In genomic region chrX:48754710-48755283, GRCm38 (mm10) we compare ENCODE assay signal across 21 mouse cellular contexts.
"Had no signal": no experiment of that assay in that cellular context is flagged by ENCODE, and none has a peak within 500 bp of the region (broad histone marks: within the 10 kb centered on the region; RNA-seq: fewer than 3 reads in every experiment).

No protein-coding gene starts in this region.

- H3K9ac ChIP-seq: kidney, embryonic 15.5 days; liver, embryonic 13.5 days; midbrain, embryonic 13.5 days; neural tube, embryonic 13.5 days had no signal

- H3K4me1 ChIP-seq: kidney, embryonic 15.5 days; liver, embryonic 13.5 days; megakaryocyte, embryonic 14.5 days; midbrain, embryonic 10.5 days; midbrain, embryonic 13.5 days; neural tube, embryonic 13.5 days had no signal

- H3K36me3 ChIP-seq: kidney, embryonic 15.5 days; liver, embryonic 13.5 days; midbrain, embryonic 10.5 days; midbrain, embryonic 13.5 days; neural tube, embryonic 13.5 days had no signal

- H3K4me2 ChIP-seq: kidney, embryonic 15.5 days; liver, embryonic 13.5 days; midbrain, embryonic 13.5 days; neural tube, embryonic 13.5 days had no signal

- H3K4me3 ChIP-seq: kidney, embryonic 15.5 days; left cerebral cortex, adult 2 months; liver, embryonic 13.5 days; megakaryocyte, embryonic 14.5 days; midbrain, embryonic 10.5 days; midbrain, embryonic 13.5 days; myocyte; neural tube, embryonic 13.5 days had no signal

- H3K27me3 ChIP-seq: kidney, embryonic 15.5 days; liver, embryonic 13.5 days; megakaryocyte, embryonic 14.5 days; midbrain, embryonic 13.5 days; neural tube, embryonic 13.5 days had no signal

- H3K9me3 ChIP-seq: kidney, embryonic 15.5 days; liver, embryonic 13.5 days; megakaryocyte, embryonic 14.5 days; midbrain, embryonic 10.5 days; midbrain, embryonic 13.5 days; neural tube, embryonic 13.5 days had no signal

- H3K27ac ChIP-seq: kidney, embryonic 15.5 days; left cerebral cortex, adult 2 months; liver, embryonic 13.5 days; midbrain, embryonic 10.5 days; midbrain, embryonic 13.5 days; neural tube, embryonic 13.5 days had no signal

- ATAC-seq: midbrain, embryonic 13.5 days; midbrain, embryonic 16.5 days had no signal

- DNase-seq: kidney, adult 8-10 months; kidney, postnatal 14 days; kidney, postnatal 4 days; layer of hippocampus, postnatal 36 days; liver, embryonic 13.5 days; lung, adult 2 months; lung, postnatal 14 days; lung, postnatal 4 days; retina, postnatal 1 day; right cerebral cortex, postnatal 25 days; spleen, adult 18-20 months; thymus, adult 18-20 months; thymus, postnatal 36 days had no signal
